Mouse (Mus musculus): ENCODE results near the gene Arpp19.

Gene Arpp19

DNA sequence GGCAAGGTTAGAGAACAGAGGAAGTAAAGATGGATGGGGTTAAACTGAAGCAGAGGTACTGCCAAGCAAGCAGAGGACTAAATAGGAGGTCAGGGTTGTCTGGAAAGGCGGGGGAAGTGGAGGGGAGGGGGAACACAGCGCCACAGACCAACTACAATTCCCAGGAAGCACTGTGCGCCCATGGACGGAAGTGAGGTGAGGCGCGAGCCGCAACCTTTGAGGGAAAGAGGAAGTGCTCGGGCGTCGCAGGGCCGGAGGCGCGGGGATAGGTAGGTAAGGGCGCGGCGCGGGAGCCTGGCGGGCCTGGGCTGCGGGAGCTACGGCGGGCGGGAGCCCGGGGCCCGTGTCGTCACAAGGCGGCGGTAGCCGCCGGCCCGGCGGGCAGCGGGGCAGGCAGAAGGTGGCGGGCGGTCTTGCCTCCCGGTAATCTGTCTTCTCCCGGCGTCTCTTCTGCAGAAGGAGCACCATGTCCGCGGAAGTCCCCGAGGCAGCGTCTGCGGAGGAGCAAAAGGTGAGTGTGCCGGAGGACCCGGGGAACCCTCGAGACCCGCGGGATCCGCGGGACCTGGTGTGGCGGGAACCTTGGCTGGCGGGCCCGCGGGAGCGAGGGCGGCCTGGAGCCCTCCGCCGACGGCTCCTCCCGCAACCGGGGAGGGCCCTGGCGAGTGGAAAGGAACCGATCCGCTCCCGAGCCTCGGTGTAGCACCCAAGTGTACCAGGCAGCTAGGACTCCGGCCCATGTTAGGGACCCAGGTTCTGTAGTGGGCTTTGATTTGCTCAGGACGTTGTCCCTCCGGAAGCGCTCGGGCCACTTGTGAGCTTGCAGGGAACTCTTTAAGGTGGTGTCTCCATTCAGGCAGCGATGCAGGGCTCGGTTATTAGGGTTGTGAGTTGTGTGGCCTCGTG lies at the start of gene Arpp19:
Arpp19 (plus strand) TSS at position 164 of the 906 bp plus-strand sequence.
- DNase-seq (ENCODE audit: low spot score) = peak; percentile 88

DNA sequence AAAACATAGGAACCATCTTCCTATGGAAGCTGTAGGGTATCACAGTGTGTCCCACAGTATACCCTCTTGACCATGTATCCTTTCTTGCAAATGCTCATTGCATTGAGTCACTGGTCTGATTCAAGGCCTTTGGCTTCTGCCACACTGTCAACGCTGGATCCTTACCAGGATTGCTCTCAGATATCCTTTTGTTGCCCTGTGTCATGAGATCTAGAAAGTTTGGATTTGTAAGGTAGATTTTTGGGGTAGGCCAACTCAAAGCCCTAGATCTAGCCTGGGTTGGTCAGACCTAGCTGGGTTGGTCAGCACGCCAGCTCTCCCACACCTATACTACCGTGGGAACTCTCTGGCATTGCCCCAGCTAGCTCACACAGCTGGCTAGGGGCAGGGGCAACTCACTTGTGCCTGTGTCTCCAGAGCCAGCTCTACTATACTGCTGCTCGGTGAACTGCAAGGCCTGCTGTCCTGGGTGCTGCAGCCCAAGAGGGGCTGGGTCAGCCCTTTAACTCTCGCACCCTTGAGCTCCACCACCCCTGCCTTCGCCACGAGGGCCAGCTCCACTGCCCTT lies 48.4 kb upstream of the Arpp19 start:
- no peak for DNase-seq (ENCODE audit: low spot score)

DNA sequence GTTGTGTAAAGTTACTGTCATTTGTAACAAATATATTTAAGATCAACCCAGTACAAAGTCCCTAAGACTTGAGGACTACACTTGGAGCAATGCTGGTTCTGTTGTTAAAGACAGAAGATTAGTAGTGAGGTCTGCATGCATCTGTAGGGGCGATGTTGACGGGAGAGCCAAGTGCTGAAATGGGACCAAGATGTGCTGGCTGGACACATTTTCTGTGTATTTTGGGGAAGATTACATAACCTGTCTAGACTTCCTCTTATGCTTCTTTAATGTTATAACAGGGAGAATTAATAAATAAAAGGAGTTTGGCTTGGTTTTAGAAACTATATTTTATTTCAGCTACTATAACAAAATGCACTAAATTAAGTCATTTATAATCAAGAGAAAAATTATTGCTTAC lies 47.4 kb upstream of the Arpp19 start:
- DNase-seq (ENCODE audit: low spot score) = no peak

DNA sequence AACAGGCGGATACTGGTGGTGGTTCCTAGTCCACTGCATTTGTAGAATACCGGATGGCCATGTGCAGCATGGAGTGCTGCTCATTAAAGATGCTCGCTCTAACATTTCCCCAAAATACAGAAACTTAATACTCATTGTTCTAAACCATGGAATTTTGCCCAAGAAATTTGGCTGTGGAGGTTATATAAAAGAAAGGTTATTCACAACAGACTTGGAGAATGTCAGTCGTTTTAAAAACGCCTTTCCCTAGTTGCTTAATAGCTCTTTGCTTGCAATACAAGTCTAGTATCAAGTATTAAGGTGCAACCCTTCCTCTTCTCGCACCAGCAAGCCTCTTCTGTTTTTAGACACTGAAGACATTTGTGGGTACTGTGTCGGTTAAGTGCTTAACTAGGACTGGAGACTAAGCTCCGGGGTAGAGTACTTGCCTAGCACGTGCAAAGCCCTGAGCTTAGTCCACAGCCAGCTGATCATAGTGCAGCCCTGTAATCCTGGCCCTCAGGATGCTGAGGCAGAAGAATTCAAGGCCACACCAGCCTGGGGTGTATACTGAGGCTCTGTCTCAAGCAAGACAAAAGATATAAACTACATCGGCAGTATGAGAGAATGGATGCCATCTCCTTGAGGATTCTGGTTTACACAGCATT lies 42.7 kb upstream of the Arpp19 start:
- no peak for DNase-seq (ENCODE audit: low spot score)

DNA sequence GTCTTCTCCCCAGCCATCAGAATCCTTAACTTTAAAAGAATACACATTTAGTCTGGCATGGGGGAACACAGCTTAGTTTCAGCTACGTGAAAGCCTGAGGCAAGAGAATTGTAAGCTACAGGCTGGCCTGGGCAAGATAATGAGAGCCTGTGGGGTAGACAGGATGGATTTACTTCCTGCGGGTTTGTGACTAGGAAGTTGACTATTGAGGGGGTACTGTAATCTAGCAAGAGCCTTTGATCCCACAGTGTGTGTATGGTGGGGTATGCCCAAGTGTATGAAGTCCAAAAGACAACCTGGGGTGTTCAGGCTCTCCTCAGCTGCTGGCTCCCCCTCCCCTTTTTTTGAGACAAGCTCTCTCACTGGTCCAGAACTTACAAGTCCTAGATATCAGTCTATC lies 41.1 kb upstream of the Arpp19 start:
- DNase-seq (ENCODE audit: low spot score) = no peak

DNA sequence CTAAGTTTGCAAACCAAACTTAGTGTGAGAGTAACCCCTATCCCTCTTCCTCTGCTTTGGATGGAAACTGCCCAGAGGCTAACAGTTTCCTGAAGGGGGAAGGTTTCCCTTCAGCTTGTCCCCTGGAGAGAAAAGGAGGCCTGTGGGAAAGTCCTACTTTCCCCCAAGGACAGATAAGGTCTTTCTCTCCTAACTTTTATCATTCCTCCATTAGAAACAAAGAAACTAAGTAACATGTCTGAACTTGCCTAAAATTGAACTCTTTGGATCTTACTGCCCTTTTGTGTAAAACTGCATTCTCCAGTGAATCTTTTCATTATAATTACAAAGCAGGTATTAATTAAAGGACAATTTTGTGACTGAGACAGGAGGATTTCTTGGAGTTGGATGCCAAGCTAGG lies 39.4 kb upstream of the Arpp19 start:
- DNase-seq (ENCODE audit: low spot score) = no peak

DNA sequence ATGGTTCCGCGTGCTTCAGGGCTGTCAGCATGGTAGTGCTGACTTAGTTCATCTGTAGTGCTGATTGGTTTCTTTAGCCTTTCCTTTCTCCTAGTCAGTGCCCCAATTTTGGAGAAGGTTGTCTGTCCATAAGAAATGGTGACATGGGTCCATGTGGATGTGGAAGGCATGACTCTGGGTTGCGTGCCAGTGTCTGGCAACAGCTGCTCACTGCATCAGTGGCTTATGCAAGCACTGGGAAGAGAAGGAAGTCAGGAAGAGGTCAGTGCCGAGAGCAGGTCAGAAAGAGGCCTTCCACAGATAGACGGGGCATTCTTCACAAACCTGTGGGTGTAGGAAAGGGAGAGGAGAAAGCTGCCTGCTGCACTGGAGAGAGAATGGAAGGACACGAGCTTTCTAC lies 36.4 kb upstream of the Arpp19 start:
- DNase-seq (ENCODE audit: low spot score) = no peak

DNA sequence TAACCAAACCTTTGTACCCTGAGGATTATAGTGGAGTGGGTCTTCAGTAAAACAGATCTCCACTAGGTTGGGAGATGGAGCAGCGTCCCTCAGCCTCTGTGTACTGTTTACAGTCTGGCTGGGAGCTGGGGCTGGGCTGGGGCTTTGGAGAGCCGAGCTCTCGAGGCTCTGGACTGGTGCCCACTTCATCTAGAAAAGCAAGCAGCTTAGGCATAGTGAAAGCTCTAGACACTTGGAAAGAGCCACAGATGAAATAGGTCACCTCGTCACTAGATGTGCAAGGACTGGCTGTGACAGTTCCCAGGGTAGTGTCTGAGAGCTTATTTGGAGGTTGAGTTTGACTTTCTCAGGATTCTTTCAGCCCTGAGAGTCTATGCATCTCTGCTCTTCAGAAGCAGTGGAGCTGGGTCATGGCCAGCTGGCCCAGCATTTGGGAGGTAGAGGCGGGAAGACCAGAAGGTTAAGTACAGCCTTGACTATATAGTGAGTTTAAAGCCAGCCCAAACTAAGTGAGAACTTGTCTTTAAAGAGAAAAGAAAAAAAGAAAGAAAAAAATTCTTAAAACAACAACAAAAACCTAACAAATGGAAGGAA lies 35.7 kb upstream of the Arpp19 start:
- no peak for DNase-seq (ENCODE audit: low spot score)

DNA sequence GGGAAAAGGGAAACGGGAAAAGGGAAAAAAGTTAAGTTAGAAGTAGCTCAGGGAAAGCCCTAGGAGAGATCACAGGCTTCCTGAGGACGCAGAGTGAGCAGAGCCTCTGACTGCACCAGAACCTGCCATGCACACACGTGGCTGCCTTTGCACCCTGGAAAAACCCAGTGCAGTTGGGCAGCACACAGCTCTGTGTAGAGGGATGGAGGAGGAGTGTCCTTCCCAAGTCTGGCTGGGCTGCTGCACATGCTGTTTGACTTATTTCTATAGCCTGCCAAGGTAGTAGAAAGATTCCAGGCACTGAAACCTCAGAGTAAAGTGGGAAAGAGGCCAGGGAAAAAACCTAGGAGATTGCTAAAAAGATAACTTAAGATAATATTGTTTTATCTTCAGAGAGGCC lies 35.2 kb upstream of the Arpp19 start:
- DNase-seq (ENCODE audit: low spot score) = no peak

DNA sequence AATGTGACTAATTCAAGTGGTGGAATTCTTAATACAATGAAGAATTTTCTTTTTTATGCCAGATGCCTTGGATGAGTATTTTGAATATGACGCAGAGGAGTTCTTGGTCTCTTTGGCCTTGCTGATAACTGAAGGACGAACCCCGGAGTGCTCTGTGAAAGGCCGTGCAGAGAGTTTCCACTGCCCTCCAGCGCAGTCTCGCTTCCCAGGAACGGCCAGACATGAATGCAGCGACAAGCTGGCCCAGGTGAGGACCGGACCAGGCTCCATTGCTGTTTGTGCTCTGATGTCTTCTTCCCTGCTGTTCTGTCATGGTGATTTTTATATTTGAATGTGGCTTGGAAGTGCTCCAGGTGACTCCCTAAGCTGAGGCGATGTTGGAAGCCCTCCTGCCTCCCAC lies 33.2 kb upstream of the Arpp19 start:
- no peak for DNase-seq (ENCODE audit: low spot score)

DNA sequence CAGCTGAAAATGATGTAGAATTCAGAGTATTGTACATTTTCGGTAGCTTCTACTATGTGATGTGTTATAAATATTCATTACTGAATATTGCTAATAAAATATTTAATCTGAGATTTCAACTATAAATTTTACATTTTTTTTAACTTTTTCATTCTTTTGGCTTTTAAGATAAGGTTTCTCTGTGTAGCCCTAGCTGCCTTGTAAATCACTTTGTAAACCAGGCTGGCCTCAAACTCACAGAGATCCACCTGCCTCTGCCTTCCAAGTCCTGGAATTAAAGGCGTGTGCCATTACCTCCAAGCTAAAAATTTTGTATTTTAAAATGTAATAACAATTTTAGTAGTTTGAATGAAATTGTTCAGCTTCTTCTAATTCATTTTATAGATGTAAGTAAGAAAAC lies 20.8 kb upstream of the Arpp19 start:
- DNase-seq (ENCODE audit: low spot score) = no peak

DNA sequence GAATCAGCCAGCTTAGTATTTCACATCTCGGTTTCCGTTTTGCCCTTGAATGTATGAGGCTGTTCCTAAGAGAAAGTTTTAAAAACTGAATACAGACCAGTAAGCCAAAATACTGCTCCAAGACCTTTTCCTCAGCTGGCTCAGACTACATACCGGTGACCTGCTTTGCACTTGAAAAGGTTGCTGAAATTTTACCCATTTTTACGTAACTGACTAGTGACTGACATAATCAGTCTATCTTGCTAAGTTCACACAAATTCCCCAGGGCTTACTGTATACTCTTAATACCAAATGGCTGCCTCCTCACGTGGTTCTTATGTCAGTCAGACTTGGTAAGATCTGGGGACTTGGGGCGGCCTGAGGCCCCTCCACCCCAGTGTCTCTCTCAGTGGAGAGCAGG lies 18.2 kb upstream of the Arpp19 start:
- DNase-seq (ENCODE audit: low spot score) = no peak

DNA sequence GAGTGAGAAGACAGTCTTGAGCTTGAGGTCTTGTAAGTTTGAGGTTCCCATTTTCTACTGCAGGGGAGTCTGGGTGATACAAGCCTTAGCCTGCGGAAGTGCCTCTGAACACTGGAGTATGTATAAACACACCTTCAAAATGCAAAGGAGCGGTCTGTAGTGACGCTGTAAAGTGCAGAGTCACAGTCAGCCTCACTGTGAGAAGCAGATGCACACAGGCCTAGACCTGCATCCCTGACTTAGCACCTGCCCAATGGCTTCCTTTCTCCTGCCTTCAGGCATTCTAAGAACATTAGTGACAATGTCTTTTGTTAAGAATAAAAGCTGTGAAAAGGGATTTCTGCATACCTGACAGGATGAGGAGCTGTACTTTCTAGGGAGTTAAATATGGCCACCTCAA lies 17.8 kb upstream of the Arpp19 start:
- no peak for DNase-seq (ENCODE audit: low spot score)

DNA sequence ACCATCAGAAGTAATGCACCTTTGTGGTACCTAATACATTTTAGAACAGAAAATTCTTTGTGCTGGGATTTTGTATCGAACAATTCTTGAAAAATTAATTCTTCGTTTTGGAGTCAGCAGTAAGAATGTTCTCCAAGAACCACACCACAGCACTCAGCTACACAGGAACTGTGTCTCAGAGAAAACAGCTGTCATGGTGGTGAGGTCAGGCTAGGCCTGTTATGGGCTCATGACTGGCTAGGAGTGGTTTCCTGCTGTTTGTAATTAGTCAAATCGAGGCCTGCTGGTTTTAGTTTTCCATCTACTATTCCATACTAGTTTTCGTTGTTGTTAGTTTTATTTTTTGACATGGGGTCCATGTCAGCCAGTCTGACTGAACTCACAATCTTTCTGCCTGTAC lies 16.9 kb upstream of the Arpp19 start:
- DNase-seq (ENCODE audit: low spot score) = no peak

DNA sequence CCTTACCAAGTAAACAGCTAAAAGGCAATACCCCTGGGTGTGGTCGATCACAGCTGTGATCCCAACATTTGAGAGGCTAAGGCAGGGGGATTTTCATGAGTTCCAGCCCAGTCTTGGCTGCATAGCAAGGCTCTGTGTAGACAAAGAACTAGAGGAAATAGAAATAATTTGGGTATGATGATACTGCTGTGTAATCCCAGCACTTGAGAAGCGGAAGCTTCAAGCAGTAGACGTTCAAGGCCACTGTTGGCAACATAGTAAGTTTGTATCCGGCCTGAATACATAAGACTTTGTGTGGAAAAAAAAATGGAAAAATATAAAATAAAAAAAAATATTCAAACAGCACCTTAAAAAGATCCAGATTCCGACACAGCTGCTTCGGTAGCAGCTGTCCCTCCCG lies 14.9 kb upstream of the Arpp19 start:
- DNase-seq (ENCODE audit: low spot score) = no peak

DNA sequence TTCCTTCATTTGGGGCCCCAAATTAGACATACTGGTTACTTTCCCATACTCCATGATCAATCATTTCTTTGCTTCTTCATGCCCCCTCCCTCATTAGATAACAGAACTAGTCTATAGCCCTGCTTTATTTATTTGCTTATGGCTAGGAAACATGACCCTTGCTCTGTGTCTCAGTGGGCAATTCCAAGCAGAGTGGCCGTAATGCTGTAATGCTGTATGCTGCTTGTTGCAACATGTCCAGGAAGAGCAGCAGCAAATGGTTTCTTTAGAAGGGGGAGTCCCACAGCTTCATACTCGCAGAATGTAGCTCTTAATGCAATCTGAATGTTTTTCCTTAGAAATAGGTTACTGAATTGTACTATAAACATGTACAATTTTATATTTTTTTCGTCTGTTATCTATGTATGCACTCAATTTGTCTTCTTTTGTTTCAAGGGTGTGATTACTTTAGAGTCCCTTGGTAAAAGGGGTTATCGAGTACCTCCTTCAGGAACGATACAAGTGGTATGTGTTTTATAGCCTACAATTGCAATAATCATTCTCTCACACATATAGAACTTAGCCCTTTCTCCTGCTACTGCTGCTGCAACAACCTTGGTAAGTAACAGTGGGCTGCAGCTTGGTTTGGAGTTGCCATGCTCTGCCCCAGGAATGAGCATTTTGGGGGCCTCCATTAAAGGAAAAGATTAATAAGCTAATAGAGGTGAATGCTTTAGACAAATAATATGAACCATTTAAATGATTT lies 14.1 kb upstream of the Arpp19 start:
- no peak for DNase-seq (ENCODE audit: low spot score)

DNA sequence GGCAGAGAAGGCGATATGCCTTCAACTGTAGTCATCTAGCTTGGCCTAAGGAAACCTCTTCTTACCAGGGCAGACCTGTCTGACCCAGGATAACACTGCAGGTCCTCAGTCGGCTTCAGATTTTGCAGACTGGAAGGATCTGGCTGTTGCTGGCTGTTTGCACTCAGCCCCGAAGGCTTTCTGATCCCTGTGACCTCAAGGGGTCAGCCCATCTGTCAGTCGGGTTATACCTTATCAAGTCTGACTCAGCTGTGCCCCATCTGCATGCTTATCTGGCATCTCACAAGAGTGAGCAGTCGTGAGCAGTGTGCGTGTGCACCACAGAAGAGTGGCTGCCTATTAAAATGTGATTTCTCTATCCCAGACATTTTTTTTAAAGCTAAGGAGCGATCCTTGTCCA lies 13.3 kb upstream of the Arpp19 start:
- no peak for DNase-seq (ENCODE audit: low spot score)

DNA sequence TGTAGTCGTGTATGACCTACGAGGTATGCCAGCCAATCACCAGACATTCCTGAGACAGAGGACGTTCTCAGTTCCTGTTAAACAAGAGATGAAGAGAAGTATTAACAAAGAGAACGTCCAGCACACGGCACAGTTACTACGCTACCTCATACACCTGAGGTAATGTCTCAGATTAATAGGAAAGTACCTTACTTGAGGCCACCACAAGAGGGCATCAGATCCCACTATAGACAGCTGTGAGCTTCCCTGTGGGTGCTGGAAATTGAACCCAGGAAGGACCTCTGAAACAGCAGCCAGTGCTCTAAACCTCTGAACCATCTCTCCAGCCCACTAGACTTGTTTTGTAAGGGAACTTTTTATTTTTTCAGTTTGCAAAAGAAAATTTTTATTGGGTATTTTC lies 11.7 kb upstream of the Arpp19 start:
- no peak for DNase-seq (ENCODE audit: low spot score)

DNA sequence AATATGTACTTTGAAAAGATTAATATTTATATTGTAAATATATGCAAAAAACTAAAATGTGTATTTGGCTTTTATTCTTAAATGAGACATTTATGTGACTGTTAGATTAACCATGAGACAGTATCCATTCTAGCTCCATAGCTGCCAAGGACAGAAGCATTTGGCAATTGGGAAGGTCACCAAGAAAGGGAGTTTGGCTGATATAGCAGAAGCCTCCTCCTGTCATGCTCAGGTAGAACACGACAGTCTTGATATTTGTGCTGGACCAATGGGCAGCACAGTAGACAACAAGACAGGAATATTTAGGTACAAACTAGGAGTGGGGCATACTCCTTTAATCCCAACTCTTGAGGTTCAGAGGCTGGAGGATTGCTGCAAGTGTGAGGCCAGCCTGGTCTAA lies 5.0 kb upstream of the Arpp19 start:
- DNase-seq (ENCODE audit: low spot score) = no peak

DNA sequence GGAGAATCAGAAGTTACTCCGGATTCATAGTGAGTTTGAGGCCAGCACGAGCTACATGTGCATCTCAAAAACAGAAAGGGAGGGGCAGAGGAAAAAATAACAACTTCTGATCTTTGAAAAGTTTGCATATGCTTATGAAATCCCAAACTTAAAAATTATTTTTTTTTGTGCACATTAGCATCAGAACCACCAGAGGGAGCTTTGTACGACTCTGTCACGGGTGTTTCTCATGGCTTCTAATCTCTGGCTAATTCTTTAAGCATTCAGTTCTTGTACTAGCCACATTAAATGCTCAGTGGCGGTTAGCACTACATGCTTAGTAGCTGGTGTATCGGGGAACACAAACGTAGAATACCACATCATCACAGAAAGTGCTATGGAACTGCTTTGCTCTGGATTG lies 4.3 kb upstream of the Arpp19 start:
- no peak for DNase-seq (ENCODE audit: low spot score)

DNA sequence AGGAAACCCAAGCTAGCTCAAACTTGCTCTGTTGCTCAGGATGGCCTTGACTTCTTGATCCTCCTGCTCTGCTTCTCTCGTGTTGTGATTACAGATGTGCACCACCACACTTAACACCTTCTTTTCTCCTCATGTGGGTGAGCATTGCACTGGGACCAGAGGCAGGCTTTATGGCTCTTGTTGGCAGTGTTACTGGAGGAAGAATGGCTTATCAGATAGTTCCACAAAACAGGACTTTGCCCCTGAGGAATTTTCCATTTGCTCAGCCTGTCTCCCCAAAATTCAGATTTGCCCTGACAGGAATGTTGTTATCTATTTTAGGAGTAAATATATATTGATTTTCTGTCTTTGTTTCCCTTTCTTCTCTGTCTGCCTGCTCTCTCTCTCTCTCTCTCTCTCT lies 2.7 kb upstream of the Arpp19 start:
- no peak for DNase-seq (ENCODE audit: low spot score)

DNA sequence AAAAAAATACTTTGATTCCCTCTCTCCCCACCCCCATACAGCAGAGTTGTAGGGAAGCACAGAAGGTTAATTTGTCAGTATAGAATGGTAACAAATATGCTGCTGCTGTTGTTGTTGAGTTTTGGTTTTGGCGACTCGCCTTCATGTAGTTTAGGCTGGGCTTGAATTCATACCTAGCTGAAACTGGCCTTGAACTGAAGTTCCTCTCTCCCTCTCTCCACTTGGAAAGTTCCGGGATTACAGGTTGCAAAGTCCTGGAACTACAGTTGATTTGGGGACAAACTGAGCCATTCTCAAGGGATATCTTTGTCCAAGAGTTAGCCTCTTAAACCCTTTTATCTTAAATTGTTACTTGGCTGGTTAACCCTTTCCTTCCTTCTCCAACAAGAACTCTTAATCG lies 1.5 kb upstream of the Arpp19 start:
- DNase-seq (ENCODE audit: low spot score) = no peak

DNA sequence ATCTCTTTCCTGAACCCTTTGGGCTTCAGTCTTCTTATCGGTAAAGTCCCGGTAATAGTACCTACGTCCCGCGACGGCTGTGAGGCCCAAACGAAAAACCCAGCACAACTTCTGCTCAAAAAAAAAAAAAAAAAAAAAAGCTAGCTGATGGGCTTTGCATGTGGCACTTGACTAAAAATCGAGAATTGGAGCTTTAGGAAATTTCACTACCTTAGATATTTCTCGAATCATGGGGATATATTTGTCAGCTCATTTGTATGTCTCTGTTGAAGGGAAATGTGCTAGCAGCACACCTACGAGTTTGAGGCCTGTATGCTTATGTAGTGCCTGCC lies 909 bp downstream of the Arpp19 start:
- no peak for DNase-seq (ENCODE audit: low spot score)

Measured in layer of hippocampus, adult 11-12 months (tissue).